Mouse (Mus musculus) liver, embryonic 15.5 days (tissue): ENCODE measurements around the gene Kbtbd3. TPM values are rescaled to one million over a fixed set of nuclear protein-coding genes. Genes with fewer than 3 reads are reported as not detected.
A peak's percentile ranks its signal among the peaks of the same experiment; 100 is the strongest.

ENCODE experiments used
- ATAC-seq: fragments of 200-750 bp; cut with Nextera tagmentation; 2 replicates; pipeline ENCODE4 v1.8.0; 2017; ENCODE audit warnings: moderate number of reproducible peaks, mild to moderate bottlenecking, moderate library complexity; ENCODE audit not compliant: insufficient read depth
- H3K27ac ChIP-seq: fragments of 300-500 bp; sonication (generic); replicated peaks from 2 replicates; pipeline ENCODE4 v1.5.1; 2015; ENCODE audit warnings: mild to moderate bottlenecking, inconsistent platforms
- H3K27me3 ChIP-seq: fragments of 300-500 bp; sonication (generic); 2 replicates; pipeline ENCODE4 v1.6.1; 2015; ENCODE audit warnings: mild to moderate bottlenecking, inconsistent platforms
- H3K36me3 ChIP-seq: fragments of 300-500 bp; sonication (generic); replicated peaks from 2 replicates; pipeline ENCODE4 v1.6.1; 2015; ENCODE audit warnings: moderate library complexity, mild to moderate bottlenecking, inconsistent platforms
- H3K4me1 ChIP-seq: fragments of 300-500 bp; sonication (generic); replicated peaks from 2 replicates; pipeline ENCODE4 v1.6.1; 2015; ENCODE audit warnings: inconsistent platforms
- H3K4me2 ChIP-seq: fragments of 300-500 bp; sonication (generic); 2 replicates; pipeline ENCODE4 v1.6.1; 2015; ENCODE audit warnings: moderate library complexity, mild to moderate bottlenecking, inconsistent platforms
- H3K4me3 ChIP-seq: fragments of 300-500 bp; sonication (generic); replicated peaks from 2 replicates; pipeline ENCODE4 v1.5.1; 2015; ENCODE audit warnings: mild to moderate bottlenecking, inconsistent platforms
- H3K9ac ChIP-seq: fragments of 300-500 bp; sonication (generic); 2 replicates; pipeline ENCODE4 v1.6.1; 2015; ENCODE audit warnings: moderate library complexity, mild to moderate bottlenecking, inconsistent platforms
- H3K9me3 ChIP-seq: fragments of 300-500 bp; sonication (generic); replicated peaks from 2 replicates; pipeline ENCODE4 v1.6.1; 2016; ENCODE audit warnings: inconsistent platforms
- WGBS: fragments of 180-500 bp; shearing (Covaris S2); methylation state at CpG from one replicate; pipeline ENCODE4 v1.1.7; 2015; ENCODE audit warnings: mixed read lengths; ENCODE audit not compliant: insufficient replicate concordance; 5-methylcytosine and 5-hydroxymethylcytosine counted together
- polyA plus RNA-seq: library from polyadenylated mRNA; unstranded; fragments of >200 nt; fragmentation: Nextera tagmentation; extraction: Ambion mirVana; gene quantifications from 2 replicates; pipeline ENCODE4 v1.2.1, GENCODE M21; 2015

Gene Kbtbd3
- 2.0 and 2.4 TPM in 2 replicates for polyA plus RNA-seq

DNA sequence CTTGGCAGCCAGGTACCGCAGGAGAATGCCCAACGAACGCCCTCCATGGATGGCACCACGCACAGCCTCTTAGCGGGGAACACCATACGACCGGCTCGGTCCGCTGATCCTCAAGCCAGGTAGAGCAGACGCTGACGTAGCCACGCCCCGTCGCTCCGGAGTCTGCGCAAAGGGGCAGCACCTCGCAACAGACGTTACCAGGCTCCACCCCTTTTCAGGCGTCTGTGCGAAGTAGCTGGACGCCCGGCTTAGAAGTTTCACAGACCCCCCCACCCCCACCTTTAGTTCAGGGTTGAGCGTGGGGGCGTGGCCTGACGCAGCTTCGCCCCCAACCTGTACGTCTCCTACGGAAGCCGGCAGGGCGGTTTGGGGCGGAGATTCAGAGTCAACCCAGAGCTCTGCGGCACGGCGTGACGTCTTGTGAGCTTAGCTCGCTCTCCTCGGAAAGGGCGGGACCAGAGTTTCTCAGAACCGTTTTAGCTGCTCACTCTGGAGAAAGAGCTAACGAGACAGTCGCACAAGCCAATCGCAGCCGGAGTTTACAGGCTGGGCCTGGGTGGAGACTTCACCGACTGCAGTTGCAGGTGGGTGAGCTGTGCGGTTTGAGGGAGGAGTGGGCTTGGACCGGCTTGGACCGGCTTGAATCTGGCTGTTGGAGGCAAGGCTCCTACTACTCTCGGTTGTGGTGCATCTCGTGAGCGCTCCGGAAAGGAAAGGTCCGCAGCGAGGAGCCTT lies at the start of gene Kbtbd3, which contains the start of gene Aasdhppt:
Gene Kbtbd3, plus strand, starts transcription at position 483 of the 735 bp plus-strand sequence.
Gene Aasdhppt, minus strand, starts transcription at position 121 of the 735 bp plus-strand sequence.
- peak within 1 kb of the TSS; percentile 82 for H3K9ac ChIP-seq
- peak; percentile 94 for ATAC-seq
- no peaks in the 10 kb centered on the region for H3K9me3 ChIP-seq
- peaks cover 25% of the 10 kb centered on the region for H3K4me1 ChIP-seq
- H3K4me3 ChIP-seq: peak within 1 kb of the TSS; percentile 83
- H3K36me3 ChIP-seq: no peaks in the 10 kb centered on the region
- H3K27me3 ChIP-seq: no peaks in the 10 kb centered on the region
- H3K27ac ChIP-seq: peak within 1 kb of the TSS; percentile 94
- H3K4me2 ChIP-seq: peak within 1 kb of the TSS; percentile 91
- under 1% methylated on average over 53 of the region's 53 CpGs for WGBS

DNA sequence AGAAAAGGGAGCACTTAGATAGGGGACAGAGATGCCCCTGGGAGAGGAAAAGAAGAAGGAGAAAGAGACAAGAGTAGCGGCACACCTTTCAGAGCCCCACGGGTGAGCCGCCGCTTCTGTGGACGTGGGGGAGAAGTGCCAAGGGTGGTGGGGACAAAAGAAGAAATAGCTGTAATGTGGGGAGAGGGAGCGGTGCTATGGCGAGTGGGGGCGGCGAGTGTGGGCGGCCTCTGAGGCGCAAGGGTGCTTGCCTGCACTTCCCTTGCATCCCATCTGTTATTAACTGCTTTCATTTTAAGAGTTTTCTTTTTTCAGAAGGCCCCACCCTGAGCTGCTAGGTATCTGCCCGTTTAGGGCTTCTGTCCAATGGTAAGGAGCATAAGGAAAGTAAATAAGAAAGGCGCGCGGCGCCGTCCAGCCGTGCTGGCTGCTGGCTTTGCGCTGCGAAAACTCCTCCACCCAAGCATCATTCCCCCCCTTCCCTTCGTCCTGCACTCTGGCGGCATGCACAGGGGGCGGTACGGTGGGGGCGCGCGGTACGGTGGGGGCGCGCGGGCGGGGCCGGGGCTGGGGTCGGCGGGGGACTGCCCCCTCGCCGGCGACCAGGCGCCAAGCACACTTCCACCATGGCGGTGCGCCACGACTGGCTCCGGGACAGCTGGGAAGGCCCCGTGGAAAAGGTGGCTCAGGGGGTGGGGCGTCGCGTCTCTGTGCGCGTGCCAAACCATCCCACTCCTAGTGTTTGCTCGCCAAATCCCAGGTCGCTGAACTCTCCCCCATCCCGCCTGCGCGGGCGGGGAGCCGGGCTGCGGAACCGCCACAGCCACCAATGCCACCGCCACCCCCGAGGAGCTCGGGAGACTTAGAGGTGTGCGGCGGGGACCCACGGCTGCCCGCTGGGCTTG lies 49.5 kb upstream of the Kbtbd3 start:
- Histone ChIP-seq H3K4me2 (peak overlapping the region; percentile 20; the same call in 1 of the 2 replicates), H3K36me3 (no peaks in the 10 kb centered on the region), H3K9ac (no peak overlapping the region), H3K27ac (no peak overlapping the region), H3K27me3 (no peaks in the 10 kb centered on the region), H3K4me3 (peak overlapping the region; percentile 29), H3K4me1 (no peaks in the 10 kb centered on the region), H3K9me3 (peaks cover 9% of the 10 kb centered on the region)
- ATAC-seq: peak; percentile 15; the same call in 1 of the 2 replicates
- WGBS: 44% methylated on average over 65 of the region's 65 CpGs

DNA sequence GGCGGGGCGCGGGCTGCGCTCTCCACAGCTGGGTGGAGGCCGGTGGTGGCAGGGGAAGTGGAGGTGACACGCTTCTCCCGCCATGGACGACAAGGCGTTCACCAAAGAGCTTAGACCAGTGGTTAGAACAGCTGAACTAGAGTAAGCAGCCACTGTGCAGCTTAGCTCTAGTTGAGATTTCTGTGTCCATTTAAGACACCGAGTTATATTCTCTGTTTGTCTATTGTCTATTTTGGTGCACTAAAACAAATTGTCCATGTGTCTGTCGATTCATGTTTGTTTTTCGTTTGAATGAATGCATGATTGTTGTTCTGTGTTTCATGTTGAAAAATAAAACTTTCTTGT lies 48.9 kb upstream of the Kbtbd3 start:
- H3K27ac ChIP-seq: no peak overlapping the region
- H3K4me2 ChIP-seq: no peak overlapping the region
- no peaks in the 10 kb centered on the region for H3K27me3 ChIP-seq
- H3K9ac ChIP-seq: no peak overlapping the region
- H3K9me3 ChIP-seq: peaks cover 9% of the 10 kb centered on the region
- WGBS: 48% methylated on average over 12 of the region's 12 CpGs
- H3K36me3 ChIP-seq: no peaks in the 10 kb centered on the region
- ATAC-seq: 0 out of 2 replicates have a peak, but pooled peaks have one; percentile 9
- 0 out of 2 replicates have a peak overlapping the region, but pooled peaks have one; percentile 29 for H3K4me3 ChIP-seq
- H3K4me1 ChIP-seq: no peaks in the 10 kb centered on the region

DNA sequence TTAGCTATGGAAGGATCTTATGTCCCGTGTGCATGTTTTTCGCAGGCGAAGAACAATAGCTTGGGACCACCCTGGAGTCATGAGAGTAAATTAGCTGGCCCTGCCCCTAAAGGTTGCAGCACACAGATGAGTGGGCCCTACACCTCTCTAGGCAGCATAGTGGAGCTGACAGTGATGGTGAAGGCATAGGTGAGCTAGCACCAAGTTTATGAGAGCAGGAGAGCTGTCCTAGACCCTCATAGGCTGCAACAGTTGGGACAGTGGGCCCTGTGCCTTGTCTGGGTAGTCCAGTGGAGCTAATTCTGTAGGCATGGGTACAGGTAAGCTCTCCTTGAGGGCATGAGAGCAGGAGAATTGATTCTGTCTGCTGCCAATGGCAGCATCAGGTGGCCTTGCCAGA lies 42.8 kb upstream of the Kbtbd3 start:
- Histone ChIP-seq H3K36me3 (no peaks in the 10 kb centered on the region), H3K9me3 (no peaks in the 10 kb centered on the region), H3K27ac (no peak overlapping the region), H3K9ac (no peak overlapping the region), H3K4me3 (no peak overlapping the region), H3K4me2 (no peak overlapping the region), H3K27me3 (no peaks in the 10 kb centered on the region), H3K4me1 (no peaks in the 10 kb centered on the region)
- 80% methylated on average over 3 of the region's 3 CpGs for WGBS
- ATAC-seq: no peak

DNA sequence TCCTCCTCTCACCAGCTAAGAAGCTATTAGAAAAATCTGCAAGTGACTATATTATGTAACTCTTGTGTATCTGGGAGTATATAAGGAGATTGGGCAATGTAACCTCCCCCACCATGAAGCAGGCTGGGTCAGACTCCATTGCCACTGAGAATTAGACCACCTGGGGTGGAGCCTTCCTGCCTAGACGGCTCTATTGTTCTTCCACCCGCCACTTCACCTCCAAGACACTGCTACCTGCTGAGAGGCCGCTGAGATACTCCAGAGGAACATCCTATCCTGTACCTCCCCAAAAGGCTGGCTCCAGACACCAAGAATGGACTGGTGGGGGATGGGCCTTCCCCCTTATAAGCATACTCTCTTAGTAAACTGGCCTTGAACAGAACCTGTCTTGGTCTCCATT lies 25.8 kb upstream of the Kbtbd3 start:
- Histone ChIP-seq H3K4me3 (no peak overlapping the region), H3K27me3 (no peaks in the 10 kb centered on the region), H3K36me3 (no peaks in the 10 kb centered on the region), H3K9ac (no peak overlapping the region), H3K27ac (no peak overlapping the region), H3K4me2 (no peak overlapping the region), H3K4me1 (no peaks in the 10 kb centered on the region), H3K9me3 (no peaks in the 10 kb centered on the region)
- WGBS: 56% methylated on average over 3 of the region's 3 CpGs
- no peak for ATAC-seq

DNA sequence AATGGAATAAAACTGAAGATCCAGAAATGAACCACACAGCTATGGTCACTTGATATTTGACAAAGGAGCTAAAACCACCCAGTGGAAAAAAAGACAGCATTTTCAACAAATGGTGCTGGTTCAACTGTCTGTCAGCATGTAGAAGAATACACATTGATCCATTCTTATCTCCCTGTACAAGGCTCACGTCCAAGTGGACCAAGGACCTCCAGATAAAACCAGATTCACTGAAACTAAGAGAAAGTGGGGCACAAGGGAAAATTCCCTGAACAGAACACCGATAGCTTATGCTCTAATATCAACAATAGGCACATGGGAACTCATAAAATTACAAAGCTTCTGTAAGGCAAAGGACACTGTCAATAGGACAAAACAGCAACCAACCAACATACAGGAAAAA lies 9.2 kb upstream of the Kbtbd3 start:
- Histone ChIP-seq H3K4me1 (no peaks in the 10 kb centered on the region), H3K4me2 (no peak overlapping the region), H3K27ac (no peak overlapping the region), H3K9me3 (no peaks in the 10 kb centered on the region), H3K36me3 (peaks cover 18% of the 10 kb centered on the region), H3K9ac (no peak overlapping the region), H3K4me3 (no peak overlapping the region), H3K27me3 (no peaks in the 10 kb centered on the region)
- ATAC-seq: no peak
- 39% methylated on average over 2 of the region's 2 CpGs for WGBS

DNA sequence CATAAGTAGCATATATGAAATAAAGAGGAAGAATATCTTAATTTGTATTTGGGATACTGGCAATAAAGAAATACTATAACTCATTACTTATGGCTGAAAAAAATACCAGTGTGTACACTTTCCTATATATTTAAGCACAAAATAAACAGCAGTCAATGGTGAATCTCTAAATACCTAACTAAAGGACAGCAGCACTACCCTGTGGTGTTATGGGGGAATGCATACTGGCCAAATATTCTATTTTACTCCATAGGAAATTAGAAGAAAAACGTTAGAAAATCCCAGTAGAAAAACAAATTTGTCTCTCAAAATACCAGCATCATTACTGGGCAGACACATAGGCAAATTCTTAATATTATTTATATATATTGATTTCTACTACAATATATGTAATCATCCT lies 4.8 kb upstream of the Kbtbd3 start:
- WGBS: 29% methylated on average over 1 of the region's 1 CpGs
- ATAC-seq: no peak
- no peak overlapping the region for H3K9ac ChIP-seq
- no peak overlapping the region for H3K27ac ChIP-seq
- peaks cover 11% of the 10 kb centered on the region for H3K36me3 ChIP-seq
- peaks cover 15% of the 10 kb centered on the region for H3K4me1 ChIP-seq
- H3K4me2 ChIP-seq: no peak overlapping the region
- no peaks in the 10 kb centered on the region for H3K27me3 ChIP-seq
- H3K9me3 ChIP-seq: no peaks in the 10 kb centered on the region
- H3K4me3 ChIP-seq: no peak overlapping the region

DNA sequence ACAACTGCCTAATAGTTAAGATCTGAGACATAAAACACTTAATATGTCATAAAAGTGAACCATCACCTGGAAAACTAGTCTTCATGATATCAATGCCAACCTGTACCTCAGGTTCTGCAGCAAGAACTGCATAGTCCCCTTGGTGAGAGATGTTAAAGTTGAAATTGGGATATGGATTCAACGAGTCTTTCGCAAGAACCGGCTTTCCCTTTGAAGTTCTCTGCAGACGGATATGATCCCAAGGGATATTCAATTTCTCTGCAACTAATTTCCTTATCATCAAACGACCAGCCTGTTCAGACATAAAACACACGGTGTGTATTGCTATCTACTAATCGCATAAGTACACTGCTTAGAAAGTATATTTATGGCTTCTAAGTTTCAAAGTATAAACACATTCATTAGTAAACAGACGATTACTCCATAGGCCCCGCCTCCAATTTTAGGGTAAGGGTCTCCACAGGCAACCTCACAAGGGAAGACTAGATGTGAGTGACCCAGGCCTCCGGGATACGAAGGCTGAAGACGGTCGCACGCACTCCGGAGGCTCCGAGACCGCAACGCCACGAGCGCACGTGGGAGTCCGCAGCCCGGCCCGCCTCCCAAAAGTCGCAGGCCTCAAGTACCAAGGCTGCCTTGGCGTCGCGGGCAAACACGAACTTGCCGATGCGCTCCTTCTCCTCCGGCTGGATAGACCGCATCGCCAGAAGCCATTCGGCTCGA lies 844 bp upstream of the Kbtbd3 start:
- Histone ChIP-seq H3K27me3 (no peaks in the 10 kb centered on the region), H3K4me1 (peaks cover 25% of the 10 kb centered on the region), H3K9ac (peak overlapping the region; percentile 82), H3K4me2 (peak overlapping the region; percentile 91), H3K36me3 (no peaks in the 10 kb centered on the region), H3K9me3 (no peaks in the 10 kb centered on the region), H3K27ac (peak overlapping the region; percentile 94), H3K4me3 (peak overlapping the region; percentile 83)
- peak; percentile 48 for ATAC-seq
- under 1% methylated on average over 36 of the region's 36 CpGs for WGBS

DNA sequence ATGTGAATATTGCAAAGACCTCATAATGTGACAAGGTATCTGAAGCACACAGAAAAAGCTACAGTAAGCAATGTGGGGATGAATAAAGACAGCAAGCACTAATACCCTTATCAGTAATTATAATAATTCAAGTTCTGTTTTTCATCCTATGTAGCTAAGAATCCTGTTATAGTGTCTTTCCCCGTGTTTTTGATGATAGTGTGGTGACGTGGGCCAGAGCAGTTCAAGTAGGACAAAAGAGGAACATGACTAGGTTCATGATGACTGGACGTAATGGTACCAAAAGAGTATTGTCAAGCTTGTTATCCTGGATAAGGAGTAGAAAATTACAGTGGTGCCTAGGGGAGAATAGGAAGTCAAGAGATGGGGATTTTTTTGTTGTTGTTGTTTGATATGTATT lies 1.1 kb downstream of the Kbtbd3 start:
- Histone ChIP-seq H3K9me3 (no peaks in the 10 kb centered on the region), H3K4me3 (peak overlapping the region; percentile 83), H3K27me3 (no peaks in the 10 kb centered on the region), H3K9ac (no peak overlapping the region; the same call in 1 of the 2 replicates), H3K4me2 (peak overlapping the region; percentile 91), H3K4me1 (peaks cover 25% of the 10 kb centered on the region), H3K27ac (peak overlapping the region; percentile 94; the same call in 1 of the 2 replicates), H3K36me3 (no peaks in the 10 kb centered on the region)
- no peak for ATAC-seq
- 15% methylated on average over 3 of the region's 3 CpGs for WGBS

DNA sequence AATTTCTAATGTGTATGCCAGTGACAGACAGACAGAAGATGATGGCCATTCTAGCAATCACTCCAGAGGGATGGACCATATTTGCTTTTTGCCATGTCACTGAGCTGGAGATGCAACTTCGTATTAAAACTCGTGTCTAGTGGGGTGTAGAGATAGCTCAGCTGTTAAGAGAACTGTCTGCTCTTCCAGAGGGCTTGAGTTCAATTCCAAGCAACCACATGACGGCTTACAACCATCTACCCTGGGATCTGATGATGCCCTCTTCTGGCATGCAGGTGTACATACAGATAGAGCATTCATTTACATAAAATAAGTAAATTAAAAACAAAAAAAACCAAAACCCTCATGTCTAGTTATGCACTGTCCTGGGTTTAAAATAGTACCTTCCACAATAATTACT lies 1.5 kb downstream of the Kbtbd3 start:
- Histone ChIP-seq H3K4me3 (no peak overlapping the region), H3K4me1 (peaks cover 23% of the 10 kb centered on the region), H3K27ac (no peak overlapping the region), H3K27me3 (no peaks in the 10 kb centered on the region), H3K36me3 (no peaks in the 10 kb centered on the region), H3K9ac (no peak overlapping the region), H3K9me3 (no peaks in the 10 kb centered on the region), H3K4me2 (peak overlapping the region; percentile 91)
- whole genome bisulfite sequencing: 52% methylated on average over 3 of the region's 3 CpGs
- no peak for ATAC-seq
